Mouse (Mus musculus): Measurements from ENCODE around the gene Fscn1.

GRCm38 (mm10) chr5:142997526-142997925, 37.4 kb downstream of the Fscn1 start:
- TF ChIP-seq CTCF (IDR thresholded peaks at IDR 0.05; ENCODE audit: low read depth) (no peak), EP300 (IDR thresholded peaks at IDR 0.05; ENCODE audit: low read depth) (no peak)
